16 mouse cellular contexts compared by ENCODE assay signal in genomic region chr2:149934139-149934538, GRCm38 (mm10).
DNase-seq lines count a peak whose midpoint lies in the region; ATAC-seq lines count a peak whose summit lies in the region.
"Had no signal": no experiment of that assay in that cellular context is flagged by ENCODE, and none has a peak within 500 bp of the region (broad histone marks: within the 10 kb centered on the region; RNA-seq: fewer than 3 reads in every experiment).

No protein-coding gene starts in this region.

- no peak overlapping the region for H3K4me3 ChIP-seq in limb, embryonic 11.5 days (ENCODE audit: low read depth, low read length)
- no peak overlapping the region for H3K4me3 ChIP-seq in limb, embryonic 10.5 days
- H3K4me3 ChIP-seq: embryonic facial prominence, embryonic 12.5 days; liver, embryonic 12.5 days had no signal

- H3K27ac ChIP-seq in limb, embryonic 11.5 days (replicated peaks; ENCODE audit: low read depth, low read length), result no peak overlapping the region
- no peak overlapping the region for H3K27ac ChIP-seq in limb, embryonic 10.5 days
- H3K27ac ChIP-seq: embryonic facial prominence, embryonic 12.5 days; liver, embryonic 12.5 days; macrophage had no signal

- no peaks in the 10 kb centered on the region for H3K27me3 ChIP-seq in limb, embryonic 11.5 days (ENCODE audit: control insufficient read depth, insufficient read depth, low read length)
- H3K27me3 ChIP-seq in limb, embryonic 10.5 days (ENCODE audit: low read depth, poor library complexity, severe bottlenecking), result no peaks in the 10 kb centered on the region
- H3K27me3 ChIP-seq: embryonic facial prominence, embryonic 12.5 days; liver, embryonic 12.5 days had no signal

- DNase-seq in limb, embryonic 11.5 days (ENCODE audit: low spot score), result peak; percentile 26
- no peak for DNase-seq in limb, embryonic 10.5 days (ENCODE audit: low spot score)
- peak; percentile 39 for DNase-seq in ZHBTc4 (ENCODE audit: low read depth, low spot score)
- peak; percentile 18 for DNase-seq in forelimb bud, embryonic 11.5 days (ENCODE audit: low read depth, low spot score)
- peak; percentile 13 for DNase-seq in retina, embryonic 14.5 days (ENCODE audit: low spot score)
- DNase-seq: adrenal gland, postnatal 14 days; cerebellum, adult 18-20 months; kidney, postnatal 4 days; thymus, adult 2 months had no signal

- H3K36me3 ChIP-seq in limb, embryonic 11.5 days (ENCODE audit: control insufficient read depth, insufficient read depth, low read length), result no peaks in the 10 kb centered on the region
- no peaks in the 10 kb centered on the region for H3K36me3 ChIP-seq in limb, embryonic 10.5 days
- H3K36me3 ChIP-seq: embryonic facial prominence, embryonic 12.5 days; liver, embryonic 12.5 days had no signal

- WGBS in limb, embryonic 11.5 days, result 32% methylated on average over 4 of the region's 4 CpGs
- WGBS in limb, embryonic 10.5 days, result 48% methylated on average over 4 of the region's 4 CpGs

- H3K4me1 ChIP-seq in limb, embryonic 11.5 days (ENCODE audit: control insufficient read depth, insufficient read depth, low read length), result peaks cover 13% of the 10 kb centered on the region; the same call in 1 of the 2 replicates
- H3K4me1 ChIP-seq in limb, embryonic 10.5 days, result peaks cover 33% of the 10 kb centered on the region
- H3K4me1 ChIP-seq: liver, embryonic 12.5 days had no signal

- ATAC-seq in limb, embryonic 11.5 days (ENCODE audit: insufficient number of reproducible peaks, low FRiP score, low TSS enrichment, low read depth), result 0 out of 2 replicates have a peak, but pooled peaks have one; percentile 40
- no peak for ATAC-seq in monocyte, adult 5-6 weeks (replicated peaks; ENCODE audit: insufficient number of reproducible peaks, low FRiP score, low TSS enrichment, poor library complexity, severe bottlenecking)
- no peak for ATAC-seq in granulocyte monocyte progenitor cell, adult 5-6 weeks (replicated peaks; ENCODE audit: poor library complexity, severe bottlenecking)
- ATAC-seq: inflammation-experienced regulatory T-cells, adult 6 months; liver, embryonic 12.5 days had no signal

- no peak overlapping the region for H3K4me2 ChIP-seq in limb, embryonic 11.5 days (ENCODE audit: low read depth, severe bottlenecking)
- H3K4me2 ChIP-seq: embryonic facial prominence, embryonic 12.5 days; liver, embryonic 12.5 days; lung, embryonic 14.5 days had no signal

- no peak overlapping the region for H3K9ac ChIP-seq in limb, embryonic 11.5 days (ENCODE audit: low read length)
- H3K9ac ChIP-seq: embryonic facial prominence, embryonic 12.5 days; liver, embryonic 12.5 days; lung, embryonic 14.5 days had no signal

- H3K9me3 ChIP-seq in limb, embryonic 11.5 days (ENCODE audit: control insufficient read depth, low read length), result no peaks in the 10 kb centered on the region
- H3K9me3 ChIP-seq in limb, embryonic 10.5 days (replicated peaks), result no peaks in the 10 kb centered on the region
- H3K9me3 ChIP-seq: embryonic facial prominence, embryonic 12.5 days; liver, embryonic 12.5 days had no signal
